Mouse (Mus musculus): Measurements from ENCODE around the gene Opa1.

The Opa1 gene

DNA sequence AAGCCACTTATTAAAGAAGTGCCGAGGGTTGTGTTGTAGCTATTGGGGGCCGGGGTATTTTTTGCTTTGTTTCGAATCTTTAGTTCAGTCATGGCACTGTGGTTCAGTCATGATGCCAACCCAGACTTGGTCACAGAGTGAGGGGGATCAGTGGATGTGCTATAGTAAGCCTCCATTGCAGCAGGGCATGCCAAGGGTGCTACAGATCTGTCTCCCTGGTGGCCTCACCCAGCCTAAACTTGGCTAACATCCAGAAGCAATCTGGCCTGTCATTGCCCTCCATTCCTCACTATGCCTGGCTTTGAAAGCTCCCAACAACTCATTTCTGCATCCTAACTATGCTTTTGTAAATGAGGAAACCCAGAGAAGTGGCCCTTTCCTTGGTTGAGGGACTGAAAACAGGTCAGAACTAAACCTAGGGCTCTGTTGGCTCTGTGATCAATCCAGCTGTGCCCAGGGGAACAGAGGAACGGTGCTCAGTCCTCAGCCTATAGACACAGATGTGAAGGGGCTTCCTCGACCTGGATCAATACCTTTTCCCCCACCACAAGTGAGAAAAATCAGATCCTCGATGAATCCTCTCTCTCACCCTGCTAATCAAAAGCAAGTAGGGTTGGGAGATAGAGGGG, 114.8 kb downstream of the Opa1 start:
- no peak for DNase-seq

DNA sequence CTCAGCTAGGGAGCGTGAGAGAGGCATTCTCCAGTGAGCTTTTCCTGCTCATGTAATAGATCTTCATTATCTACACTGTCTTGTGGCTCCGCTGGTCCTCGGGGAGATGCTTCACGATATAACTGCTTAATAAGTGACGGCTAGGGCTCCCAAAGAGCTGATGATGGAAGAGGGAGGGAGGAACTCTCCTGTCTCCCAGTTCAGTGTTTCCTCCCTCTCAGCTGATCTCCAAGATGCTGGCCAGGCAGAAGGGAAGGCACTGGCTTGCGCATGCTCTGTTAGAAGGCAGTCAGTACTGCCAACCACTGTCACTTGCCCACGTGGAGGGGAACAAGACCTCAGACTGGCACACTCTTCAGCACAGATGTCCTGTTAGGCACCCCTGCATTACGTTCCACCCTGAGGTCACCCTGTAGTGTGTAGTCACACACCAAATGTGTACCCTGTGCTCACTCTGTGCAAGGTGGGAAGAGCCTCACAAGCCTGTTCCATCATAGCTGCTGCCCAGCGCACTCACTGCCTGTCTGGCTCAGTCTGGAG, 115.4 kb downstream of the Opa1 start:
- DNase-seq, result no peak
